Mouse (Mus musculus): ENCODE data around the gene Slc35g2. TPM values are rescaled to one million over a fixed set of nuclear protein-coding genes. Genes with fewer than 3 reads are reported as not detected.
A peak's percentile ranks its signal among the peaks of the same experiment; 100 is the strongest.

Slc35g2 gene
- total RNA-seq (2014; rRNA removed; ENCODE audit: low replicate concordance), result 16.1 and 19.7 TPM in 2 replicates
- 11.3 and 12.0 TPM in 2 replicates for polyA plus RNA-seq (2015; fragmentation: Nextera tagmentation; extraction: Ambion mirVana)

DNA sequence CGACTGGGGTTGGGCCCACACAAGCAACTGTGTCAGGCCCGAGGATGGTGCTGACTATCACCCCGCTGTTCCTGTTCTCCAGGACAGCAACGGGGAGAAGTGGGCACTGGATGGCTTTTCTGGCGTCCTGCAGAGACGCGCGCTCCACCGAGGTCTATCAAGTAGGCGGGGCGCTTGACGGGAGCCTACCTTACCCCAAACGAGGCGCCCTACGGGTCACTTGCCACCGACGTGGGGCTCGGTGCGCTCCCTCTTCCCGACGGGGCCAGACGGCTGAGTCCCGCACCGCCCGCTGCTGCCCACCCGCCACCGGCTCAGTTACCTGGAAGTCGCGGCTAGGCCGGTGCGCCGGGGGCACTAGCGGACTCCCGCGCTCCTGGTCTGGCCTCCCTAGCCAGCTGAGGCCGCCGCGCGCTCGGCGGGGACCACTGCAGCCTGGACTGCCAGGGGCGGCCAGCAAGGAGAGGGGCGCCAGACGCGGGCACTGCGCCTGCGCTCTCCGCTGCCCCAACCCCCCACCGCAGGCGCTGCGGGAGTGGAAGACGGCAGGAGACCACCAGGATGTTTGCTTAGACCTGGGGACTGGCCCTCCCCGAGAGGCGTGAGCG lies at the start of gene Slc35g2:
Gene Slc35g2, minus strand, starts transcription at position 465 of the 608 bp plus-strand sequence.
- DNase-seq (ENCODE audit: low spot score), result peak; percentile 26
- Histone ChIP-seq H3K27me3 (ENCODE audit: control insufficient read depth, insufficient read depth, low read length) (no peaks in the 10 kb centered on the region), H3K27ac (ENCODE audit: low read depth) (peak within 1 kb of the TSS; percentile 36), H3K9ac (replicated peaks; ENCODE audit: low read depth, low read length) (peak within 1 kb of the TSS; percentile 52), H3K4me3 (ENCODE audit: low read depth, low read length) (peak within 1 kb of the TSS; percentile 64), H3K4me2 (ENCODE audit: low read depth, low read length) (peak within 1 kb of the TSS; percentile 85), H3K4me1 (ENCODE audit: control insufficient read depth, insufficient read depth) (no peaks in the 10 kb centered on the region), H3K36me3 (replicated peaks; ENCODE audit: control insufficient read depth, insufficient read depth, low read length) (no peaks in the 10 kb centered on the region), H3K9me3 (replicated peaks; ENCODE audit: control insufficient read depth, low read length) (no peaks in the 10 kb centered on the region)
- no peak for TF ChIP-seq EP300 (IDR thresholded peaks at IDR 0.05; ENCODE audit: low read depth)
- TF ChIP-seq CTCF (IDR thresholded peaks at IDR 0.05; ENCODE audit: low read depth), result no peak
- peak; percentile 84 for ATAC-seq (ENCODE audit: insufficient read depth, low read depth)
- under 1% methylated on average over 50 of the region's 55 CpGs for WGBS

DNA sequence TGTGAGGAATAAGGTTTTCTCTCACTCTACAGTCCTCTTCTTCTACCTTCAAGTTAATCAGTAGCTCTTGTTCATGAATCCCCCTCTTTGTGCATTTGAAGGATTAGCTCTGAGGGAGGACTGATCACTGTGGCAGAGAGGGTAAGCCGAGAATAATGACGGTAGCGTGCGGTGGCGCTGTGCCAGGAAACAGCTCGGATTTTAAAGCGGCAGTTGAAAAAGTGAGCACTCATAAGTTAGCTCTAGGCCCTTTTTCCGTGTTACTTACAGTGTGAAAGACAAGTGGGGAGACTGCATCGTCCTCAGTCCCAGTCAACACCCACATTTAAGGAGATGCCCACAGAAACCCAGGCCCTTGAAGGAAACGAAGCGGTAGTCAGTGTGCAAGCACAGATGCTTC lies 46.1 kb upstream of the Slc35g2 start:
- ATAC-seq (ENCODE audit: insufficient read depth, low read depth) (no peak), DNase-seq (ENCODE audit: low spot score) (no peak)
- Histone ChIP-seq H3K4me1 (ENCODE audit: control insufficient read depth, insufficient read depth) (0 out of 2 replicates have a peak, but pooled peaks cover 3% of the 10 kb centered on the region), H3K27me3 (ENCODE audit: control insufficient read depth, insufficient read depth, low read length) (no peaks in the 10 kb centered on the region), H3K4me2 (ENCODE audit: low read depth, low read length) (peak overlapping the region; percentile 29; the same call in 1 of the 2 replicates), H3K27ac (ENCODE audit: low read depth) (no peak overlapping the region), H3K9me3 (replicated peaks; ENCODE audit: control insufficient read depth, low read length) (no peaks in the 10 kb centered on the region), H3K9ac (replicated peaks; ENCODE audit: low read depth, low read length) (0 out of 2 replicates have a peak overlapping the region, but pooled peaks have one; percentile 13), H3K36me3 (replicated peaks; ENCODE audit: control insufficient read depth, insufficient read depth, low read length) (no peaks in the 10 kb centered on the region), H3K4me3 (ENCODE audit: low read depth, low read length) (0 out of 2 replicates have a peak overlapping the region, but pooled peaks have one; percentile 3)
- 29% methylated on average over 11 of the region's 11 CpGs for WGBS
- no peak for TF ChIP-seq CTCF (IDR thresholded peaks at IDR 0.05; ENCODE audit: low read depth)
- no peak for TF ChIP-seq EP300 (IDR thresholded peaks at IDR 0.05; ENCODE audit: low read depth)

- no peak for DNase-seq (ENCODE audit: low spot score)
- H3K27me3 ChIP-seq (ENCODE audit: control insufficient read depth, insufficient read depth, low read length), result no peaks in the 10 kb centered on the region
- 84% methylated on average over 3 of the region's 3 CpGs for WGBS
- no peak overlapping the region for H3K9ac ChIP-seq (replicated peaks; ENCODE audit: low read depth, low read length)
- H3K27ac ChIP-seq (ENCODE audit: low read depth), result no peak overlapping the region
- H3K4me3 ChIP-seq (ENCODE audit: low read depth, low read length), result no peak overlapping the region
- H3K9me3 ChIP-seq (replicated peaks; ENCODE audit: control insufficient read depth, low read length), result no peaks in the 10 kb centered on the region
- 0 out of 2 replicates have a peak, but pooled peaks cover 3% of the 10 kb centered on the region for H3K4me1 ChIP-seq (ENCODE audit: control insufficient read depth, insufficient read depth)
- no peaks in the 10 kb centered on the region for H3K36me3 ChIP-seq (replicated peaks; ENCODE audit: control insufficient read depth, insufficient read depth, low read length)
- TF ChIP-seq CTCF (IDR thresholded peaks at IDR 0.05; ENCODE audit: low read depth) (no peak), EP300 (IDR thresholded peaks at IDR 0.05; ENCODE audit: low read depth) (no peak)
- H3K4me2 ChIP-seq (ENCODE audit: low read depth, low read length), result no peak overlapping the region
- ATAC-seq (ENCODE audit: insufficient read depth, low read depth), result no peak
These were observed 42.7 kb upstream of the Slc35g2 start for GRCm38 (mm10) chr9:100613501-100614071.

- TF ChIP-seq EP300 (IDR thresholded peaks at IDR 0.05; ENCODE audit: low read depth) (no peak), CTCF (IDR thresholded peaks at IDR 0.05; ENCODE audit: low read depth) (no peak)
- 30% methylated on average over 7 of the region's 7 CpGs for WGBS
- no peaks in the 10 kb centered on the region for H3K4me1 ChIP-seq (ENCODE audit: control insufficient read depth, insufficient read depth)
- peak; percentile 73; the same call in 1 of the 2 replicates for ATAC-seq (ENCODE audit: insufficient read depth, low read depth)
- H3K9me3 ChIP-seq (replicated peaks; ENCODE audit: control insufficient read depth, low read length), result no peaks in the 10 kb centered on the region
- no peak overlapping the region for H3K9ac ChIP-seq (replicated peaks; ENCODE audit: low read depth, low read length)
- H3K4me2 ChIP-seq (ENCODE audit: low read depth, low read length), result no peak overlapping the region
- no peak for DNase-seq (ENCODE audit: low spot score)
- H3K27me3 ChIP-seq (ENCODE audit: control insufficient read depth, insufficient read depth, low read length), result no peaks in the 10 kb centered on the region
- H3K27ac ChIP-seq (ENCODE audit: low read depth), result no peak overlapping the region
- H3K36me3 ChIP-seq (replicated peaks; ENCODE audit: control insufficient read depth, insufficient read depth, low read length), result no peaks in the 10 kb centered on the region
- no peak overlapping the region for H3K4me3 ChIP-seq (ENCODE audit: low read depth, low read length)
These were observed 35.2 kb upstream of the Slc35g2 start for GRCm38 (mm10) chr9:100605985-100606554.

- H3K4me2 ChIP-seq (ENCODE audit: low read depth, low read length), result no peak overlapping the region
- no peak for DNase-seq (ENCODE audit: low spot score)
- ATAC-seq (ENCODE audit: insufficient read depth, low read depth), result no peak
- WGBS, result 90% methylated on average over 1 of the region's 1 CpGs
- no peaks in the 10 kb centered on the region for H3K27me3 ChIP-seq (ENCODE audit: control insufficient read depth, insufficient read depth, low read length)
- no peak overlapping the region for H3K4me3 ChIP-seq (ENCODE audit: low read depth, low read length)
- H3K27ac ChIP-seq (ENCODE audit: low read depth), result peak overlapping the region; percentile 38; the same call in 1 of the 2 replicates
- H3K4me1 ChIP-seq (ENCODE audit: control insufficient read depth, insufficient read depth), result no peaks in the 10 kb centered on the region
- no peaks in the 10 kb centered on the region for H3K9me3 ChIP-seq (replicated peaks; ENCODE audit: control insufficient read depth, low read length)
- no peaks in the 10 kb centered on the region for H3K36me3 ChIP-seq (replicated peaks; ENCODE audit: control insufficient read depth, insufficient read depth, low read length)
- no peak for TF ChIP-seq CTCF (IDR thresholded peaks at IDR 0.05; ENCODE audit: low read depth)
- TF ChIP-seq EP300 (IDR thresholded peaks at IDR 0.05; ENCODE audit: low read depth), result no peak
- H3K9ac ChIP-seq (replicated peaks; ENCODE audit: low read depth, low read length), result no peak overlapping the region
These were observed 34.6 kb upstream of the Slc35g2 start for GRCm38 (mm10) chr9:100605522-100605921.

Measured in heart, postnatal 0 days (tissue).